In the genomic region with DNA sequence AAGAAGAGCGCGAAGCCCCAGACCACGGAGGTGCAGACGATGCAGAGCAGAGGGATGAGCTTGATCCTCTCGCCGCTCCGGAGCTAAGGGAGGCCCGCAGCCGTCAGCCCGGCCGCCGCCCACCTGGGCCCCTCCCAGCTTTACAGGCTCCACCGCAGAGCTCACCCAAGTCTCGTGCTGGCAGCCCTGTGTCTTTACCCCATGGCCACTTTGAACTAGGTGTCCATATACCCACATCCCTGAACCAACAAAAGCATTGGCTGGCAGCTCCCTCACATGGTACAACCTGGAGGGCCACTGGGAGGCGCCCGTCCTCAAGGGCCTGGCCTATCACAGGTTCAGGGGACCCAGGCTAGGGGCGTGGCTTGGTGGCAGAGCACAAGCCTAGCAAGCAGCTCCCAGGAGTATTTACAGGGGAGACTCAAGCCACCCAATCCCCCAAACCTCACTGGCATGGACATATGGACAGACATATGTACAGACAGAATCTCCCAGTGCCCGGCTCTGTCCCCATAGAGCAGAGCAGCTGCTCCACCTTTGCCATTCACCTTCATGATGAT, we compare ENCODE assay signal across 13 mouse cellular contexts. TPM values are rescaled to one million over a fixed set of nuclear protein-coding genes. Genes with fewer than 3 reads are reported as not detected.
DNase-seq lines count a peak whose midpoint lies in the region; ATAC-seq and TF ChIP-seq lines count a peak whose summit lies in the region.
"Had no signal": no experiment of that assay in that cellular context is flagged by ENCODE, and none has a peak within 500 bp of the region (broad histone marks: within the 10 kb centered on the region; RNA-seq: fewer than 3 reads in every experiment).

No protein-coding gene starts in this region.

- H3K4me1 ChIP-seq in forebrain, embryonic 12.5 days: no peaks in the 10 kb centered on the region
- H3K4me1 ChIP-seq in forebrain, embryonic 14.5 days (ENCODE audit: control insufficient read depth, insufficient read depth, low read length): no peaks in the 10 kb centered on the region
- H3K4me1 ChIP-seq in midbrain, postnatal 0 days (ENCODE audit: insufficient read depth, low read length): no peaks in the 10 kb centered on the region
- no peaks in the 10 kb centered on the region for H3K4me1 ChIP-seq in midbrain, embryonic 16.5 days (ENCODE audit: control insufficient read depth, insufficient read depth, low read length)
- peaks cover 16% of the 10 kb centered on the region for H3K4me1 ChIP-seq in liver, postnatal 0 days (ENCODE audit: insufficient read depth)
- no peaks in the 10 kb centered on the region for H3K4me1 ChIP-seq in hindbrain, embryonic 14.5 days (replicated peaks; ENCODE audit: control insufficient read depth, insufficient read depth, low read length)
- H3K4me1 ChIP-seq: neural tube, embryonic 12.5 days had no signal

- H3K4me2 ChIP-seq in forebrain, embryonic 12.5 days: no peak overlapping the region
- no peak overlapping the region for H3K4me2 ChIP-seq in forebrain, embryonic 14.5 days (ENCODE audit: low read length)
- no peak overlapping the region for H3K4me2 ChIP-seq in midbrain, postnatal 0 days (ENCODE audit: low read depth, low read length, poor library complexity, severe bottlenecking)
- H3K4me2 ChIP-seq in midbrain, embryonic 16.5 days (ENCODE audit: low read length): no peak overlapping the region
- H3K4me2 ChIP-seq in liver, postnatal 0 days (ENCODE audit: low read depth, low read length): no peak overlapping the region
- no peak overlapping the region for H3K4me2 ChIP-seq in hindbrain, embryonic 14.5 days (replicated peaks)
- H3K4me2 ChIP-seq: heart, embryonic 11.5 days; limb, embryonic 15.5 days; neural tube, embryonic 12.5 days had no signal

- no peak overlapping the region for H3K4me3 ChIP-seq in forebrain, embryonic 12.5 days (replicated peaks)
- H3K4me3 ChIP-seq in forebrain, embryonic 14.5 days (ENCODE audit: low read depth, low read length): no peak overlapping the region
- H3K4me3 ChIP-seq in midbrain, postnatal 0 days (ENCODE audit: low read depth, low read length): no peak overlapping the region
- no peak overlapping the region for H3K4me3 ChIP-seq in midbrain, embryonic 16.5 days (ENCODE audit: low read depth, low read length)
- no peak overlapping the region for H3K4me3 ChIP-seq in liver, postnatal 0 days (ENCODE audit: low read depth, low read length)
- no peak overlapping the region for H3K4me3 ChIP-seq in hindbrain, embryonic 14.5 days (replicated peaks; ENCODE audit: low read length)
- H3K4me3 ChIP-seq: limb, embryonic 15.5 days; neural tube, embryonic 12.5 days had no signal

- no peak for TF ChIP-seq EP300 in liver, postnatal 0 days (IDR thresholded peaks at IDR 0.05; ENCODE audit: low read depth)

- WGBS in forebrain, embryonic 12.5 days: 58% methylated on average over 18 of the region's 18 CpGs
- 54% methylated on average over 18 of the region's 18 CpGs for WGBS in forebrain, embryonic 14.5 days
- 69% methylated on average over 18 of the region's 18 CpGs for WGBS in midbrain, postnatal 0 days
- WGBS in midbrain, embryonic 16.5 days: 56% methylated on average over 18 of the region's 18 CpGs
- 75% methylated on average over 18 of the region's 18 CpGs for WGBS in liver, postnatal 0 days (ENCODE audit: insufficient replicate concordance)
- WGBS in hindbrain, embryonic 14.5 days: 66% methylated on average over 17 of the region's 18 CpGs

- ATAC-seq in forebrain, embryonic 12.5 days (ENCODE audit: low FRiP score): no peak
- no peak for ATAC-seq in forebrain, embryonic 14.5 days
- no peak for ATAC-seq in midbrain, postnatal 0 days (ENCODE audit: low FRiP score)
- no peak for ATAC-seq in midbrain, embryonic 16.5 days
- ATAC-seq in liver, postnatal 0 days: no peak
- ATAC-seq in hindbrain, embryonic 14.5 days (ENCODE audit: low FRiP score): no peak

- peaks cover 3% of the 10 kb centered on the region; the same call in 1 of the 2 replicates for H3K27me3 ChIP-seq in forebrain, embryonic 12.5 days
- H3K27me3 ChIP-seq in forebrain, embryonic 14.5 days (replicated peaks; ENCODE audit: control insufficient read depth, insufficient read depth, low read length): no peaks in the 10 kb centered on the region
- H3K27me3 ChIP-seq in midbrain, postnatal 0 days (ENCODE audit: insufficient read depth, low read length): peaks cover 1% of the 10 kb centered on the region; the same call in 1 of the 2 replicates
- no peaks in the 10 kb centered on the region for H3K27me3 ChIP-seq in midbrain, embryonic 16.5 days (ENCODE audit: control insufficient read depth, insufficient read depth, low read depth, low read length)
- no peaks in the 10 kb centered on the region for H3K27me3 ChIP-seq in liver, postnatal 0 days (ENCODE audit: insufficient read depth, low read length)
- H3K27me3 ChIP-seq in hindbrain, embryonic 14.5 days (ENCODE audit: control insufficient read depth, insufficient read depth, low read length): no peaks in the 10 kb centered on the region
- H3K27me3 ChIP-seq: limb, embryonic 15.5 days; neural tube, embryonic 12.5 days had no signal

- peaks cover 76% of the 10 kb centered on the region for H3K36me3 ChIP-seq in forebrain, embryonic 12.5 days (replicated peaks)
- peaks cover 73% of the 10 kb centered on the region for H3K36me3 ChIP-seq in forebrain, embryonic 14.5 days (ENCODE audit: control insufficient read depth, insufficient read depth, low read length)
- H3K36me3 ChIP-seq in midbrain, postnatal 0 days (ENCODE audit: insufficient read depth, low read length): peaks cover 71% of the 10 kb centered on the region
- peaks cover 30% of the 10 kb centered on the region for H3K36me3 ChIP-seq in midbrain, embryonic 16.5 days (ENCODE audit: control insufficient read depth, insufficient read depth, low read length)
- H3K36me3 ChIP-seq in liver, postnatal 0 days (replicated peaks; ENCODE audit: insufficient read depth, low read length): peaks cover 64% of the 10 kb centered on the region
- H3K36me3 ChIP-seq in hindbrain, embryonic 14.5 days (replicated peaks; ENCODE audit: control insufficient read depth, insufficient read depth): peaks cover 81% of the 10 kb centered on the region

- peak; percentile 28; the same call in 1 of the 2 replicates for TF ChIP-seq CTCF in midbrain, postnatal 0 days (IDR thresholded peaks at IDR 0.05)
- peak; percentile 53 for TF ChIP-seq CTCF in liver, postnatal 0 days (IDR thresholded peaks at IDR 0.05; ENCODE audit: low read depth)

- 0 out of 2 replicates have a peak overlapping the region, but pooled peaks have one; percentile 7 for H3K9ac ChIP-seq in forebrain, embryonic 12.5 days
- no peak overlapping the region for H3K9ac ChIP-seq in forebrain, embryonic 14.5 days (ENCODE audit: low read length)
- no peak overlapping the region for H3K9ac ChIP-seq in midbrain, postnatal 0 days (replicated peaks; ENCODE audit: low read length, poor library complexity, severe bottlenecking)
- H3K9ac ChIP-seq in midbrain, embryonic 16.5 days (ENCODE audit: low read depth, low read length): no peak overlapping the region
- H3K9ac ChIP-seq in liver, postnatal 0 days (replicated peaks): no peak overlapping the region
- no peak overlapping the region for H3K9ac ChIP-seq in hindbrain, embryonic 14.5 days
- H3K9ac ChIP-seq: limb, embryonic 15.5 days; neural tube, embryonic 12.5 days had no signal

- DNase-seq in forebrain, embryonic 14.5 days (ENCODE audit: low spot score): no peak
- DNase-seq in midbrain, postnatal 0 days (ENCODE audit: low spot score): no peak
- peak; percentile 61 for DNase-seq in c-Kit-positive CD71-positive TER-119-negative erythroid progenitor cells, embryonic 14.5 days (ENCODE audit: low read depth)
- DNase-seq in liver, postnatal 0 days: peak; percentile 72
- no peak for DNase-seq in hindbrain, embryonic 14.5 days (ENCODE audit: low spot score)
- DNase-seq in left cerebral cortex, adult 11 months (ENCODE audit: low spot score): no peak
- DNase-seq: kidney, adult 9 months had no signal

- no peak overlapping the region for H3K27ac ChIP-seq in forebrain, embryonic 12.5 days
- no peak overlapping the region for H3K27ac ChIP-seq in forebrain, embryonic 14.5 days (ENCODE audit: low read depth, low read length)
- H3K27ac ChIP-seq in midbrain, postnatal 0 days (ENCODE audit: low read depth, low read length): no peak overlapping the region
- H3K27ac ChIP-seq in midbrain, embryonic 16.5 days (ENCODE audit: low read length): no peak overlapping the region
- no peak overlapping the region for H3K27ac ChIP-seq in liver, postnatal 0 days (ENCODE audit: low read depth)
- no peak overlapping the region for H3K27ac ChIP-seq in hindbrain, embryonic 14.5 days
- H3K27ac ChIP-seq: limb, embryonic 15.5 days; neural tube, embryonic 12.5 days had no signal

- no peaks in the 10 kb centered on the region for H3K9me3 ChIP-seq in forebrain, embryonic 12.5 days
- H3K9me3 ChIP-seq in forebrain, embryonic 14.5 days (replicated peaks; ENCODE audit: control insufficient read depth, low read length): no peaks in the 10 kb centered on the region
- H3K9me3 ChIP-seq in midbrain, postnatal 0 days (ENCODE audit: low read length): no peaks in the 10 kb centered on the region
- no peaks in the 10 kb centered on the region for H3K9me3 ChIP-seq in midbrain, embryonic 16.5 days (replicated peaks; ENCODE audit: control insufficient read depth, low read length, poor library complexity, severe bottlenecking)
- H3K9me3 ChIP-seq in liver, postnatal 0 days (ENCODE audit: low read length): no peaks in the 10 kb centered on the region
- no peaks in the 10 kb centered on the region for H3K9me3 ChIP-seq in hindbrain, embryonic 14.5 days (ENCODE audit: control insufficient read depth, low read length)
- H3K9me3 ChIP-seq: G1E; limb, embryonic 15.5 days; neural tube, embryonic 12.5 days had no signal

RNA-seq across cellular contexts. Expression of gene Tagln, which starts 5.6 kb away (rescaled TPM):
- 10.4 and 16.7 TPM in 2 replicates for polyA plus RNA-seq in forebrain, embryonic 12.5 days (2016; fragmentation: Nextera tagmentation; extraction: Ambion mirVana)
- polyA plus RNA-seq in forebrain, embryonic 14.5 days (2014; fragmentation: Nextera tagmentation; extraction: Ambion mirVana): 4.2 and 5.3 TPM in 2 replicates
- total RNA-seq in midbrain, postnatal 0 days (2014; rRNA removed): 5.2 and 5.3 TPM in 2 replicates
- polyA plus RNA-seq in midbrain, postnatal 0 days (2015; fragmentation: Nextera tagmentation; extraction: Ambion mirVana): 4.2 and 5.2 TPM in 2 replicates
- polyA plus RNA-seq in midbrain, embryonic 16.5 days (2015; fragmentation: Nextera tagmentation; extraction: Ambion mirVana): 3.1 and 5.5 TPM in 2 replicates
- polyA plus RNA-seq in liver, postnatal 0 days (2015; fragmentation: Nextera tagmentation; extraction: Ambion mirVana): 3.6 and 5.2 TPM in 2 replicates
- polyA plus RNA-seq in hindbrain, embryonic 14.5 days (2014; fragmentation: Nextera tagmentation; extraction: Ambion mirVana): 10.3 and 10.5 TPM in 2 replicates

RNA-seq across cellular contexts. Expression of gene Sidt2, which starts 13.6 kb away (rescaled TPM):
- polyA plus RNA-seq in forebrain, embryonic 12.5 days (2016; fragmentation: Nextera tagmentation; extraction: Ambion mirVana): 26.8 and 30.7 TPM in 2 replicates
- 24.5 and 30.9 TPM in 2 replicates for polyA plus RNA-seq in forebrain, embryonic 14.5 days (2014; fragmentation: Nextera tagmentation; extraction: Ambion mirVana)
- total RNA-seq in midbrain, postnatal 0 days (2014; rRNA removed): 107 and 115 TPM in 2 replicates
- polyA plus RNA-seq in midbrain, postnatal 0 days (2015; fragmentation: Nextera tagmentation; extraction: Ambion mirVana): 46.7 and 50.8 TPM in 2 replicates
- 44.7 and 50.0 TPM in 2 replicates for polyA plus RNA-seq in midbrain, embryonic 16.5 days (2015; fragmentation: Nextera tagmentation; extraction: Ambion mirVana)
- 23.5 and 23.6 TPM in 2 replicates for polyA plus RNA-seq in liver, postnatal 0 days (2015; fragmentation: Nextera tagmentation; extraction: Ambion mirVana)
- 48.9 and 55.3 TPM in 2 replicates for polyA plus RNA-seq in hindbrain, embryonic 14.5 days (2014; fragmentation: Nextera tagmentation; extraction: Ambion mirVana)

RNA-seq across cellular contexts. Expression of gene Rnf214, which starts 34.7 kb away (rescaled TPM):
- polyA plus RNA-seq in forebrain, embryonic 12.5 days (2016; fragmentation: Nextera tagmentation; extraction: Ambion mirVana): 92.3 and 96.8 TPM in 2 replicates
- polyA plus RNA-seq in forebrain, embryonic 14.5 days (2014; fragmentation: Nextera tagmentation; extraction: Ambion mirVana): 70.2 and 91.1 TPM in 2 replicates
- 51.4 and 53.4 TPM in 2 replicates for total RNA-seq in midbrain, postnatal 0 days (2014; rRNA removed)
- polyA plus RNA-seq in midbrain, postnatal 0 days (2015; fragmentation: Nextera tagmentation; extraction: Ambion mirVana): 70.5 and 84.6 TPM in 2 replicates
- 97.9 and 118 TPM in 2 replicates for polyA plus RNA-seq in midbrain, embryonic 16.5 days (2015; fragmentation: Nextera tagmentation; extraction: Ambion mirVana)
- 13.0 and 15.9 TPM in 2 replicates for polyA plus RNA-seq in liver, postnatal 0 days (2015; fragmentation: Nextera tagmentation; extraction: Ambion mirVana)
- 107 and 109 TPM in 2 replicates for polyA plus RNA-seq in hindbrain, embryonic 14.5 days (2014; fragmentation: Nextera tagmentation; extraction: Ambion mirVana)

RNA-seq across cellular contexts. Expression of gene Pcsk7, which starts 35.1 kb away (rescaled TPM):
- polyA plus RNA-seq in forebrain, embryonic 12.5 days (2016; fragmentation: Nextera tagmentation; extraction: Ambion mirVana): 21.7 TPM in 2 replicates
- polyA plus RNA-seq in forebrain, embryonic 14.5 days (2014; fragmentation: Nextera tagmentation; extraction: Ambion mirVana): 13.6 and 16.2 TPM in 2 replicates
- total RNA-seq in midbrain, postnatal 0 days (2014; rRNA removed): 23.2 and 46.8 TPM in 2 replicates
- polyA plus RNA-seq in midbrain, postnatal 0 days (2015; fragmentation: Nextera tagmentation; extraction: Ambion mirVana): 18.2 and 20.2 TPM in 2 replicates
- 22.6 and 25.4 TPM in 2 replicates for polyA plus RNA-seq in midbrain, embryonic 16.5 days (2015; fragmentation: Nextera tagmentation; extraction: Ambion mirVana)
- polyA plus RNA-seq in liver, postnatal 0 days (2015; fragmentation: Nextera tagmentation; extraction: Ambion mirVana): 5.8 and 6.8 TPM in 2 replicates
- polyA plus RNA-seq in hindbrain, embryonic 14.5 days (2014; fragmentation: Nextera tagmentation; extraction: Ambion mirVana): 15.0 and 17.7 TPM in 2 replicates

Comparison
In these comparisons a context has a peak if more than half of its experiments do, and no peak if none do; other contexts are left out.
1. DNase-seq: peak in c-Kit-positive CD71-positive TER-119-negative erythroid progenitor cells, embryonic 14.5 days (single experiment) and liver, postnatal 0 days (single experiment); none in forebrain, embryonic 14.5 days (single experiment), midbrain, postnatal 0 days (single experiment), hindbrain, embryonic 14.5 days (single experiment) and left cerebral cortex, adult 11 months (single experiment).